Mouse (Mus musculus) lung, postnatal 0 days (tissue): ENCODE measurements around the gene Psmd11.

Experiments
- CTCF ChIP-seq: IDR thresholded peaks from 2 replicates; pipeline ENCODE4 v1.5.1; 2016; ENCODE audit warnings: antibody characterized with exemption, mild to moderate bottlenecking
- EP300 ChIP-seq: IDR thresholded peaks from 2 replicates; pipeline ENCODE4 v1.6.1; 2016; ENCODE audit warnings: antibody characterized with exemption, mild to moderate bottlenecking, control low read depth

DNA sequence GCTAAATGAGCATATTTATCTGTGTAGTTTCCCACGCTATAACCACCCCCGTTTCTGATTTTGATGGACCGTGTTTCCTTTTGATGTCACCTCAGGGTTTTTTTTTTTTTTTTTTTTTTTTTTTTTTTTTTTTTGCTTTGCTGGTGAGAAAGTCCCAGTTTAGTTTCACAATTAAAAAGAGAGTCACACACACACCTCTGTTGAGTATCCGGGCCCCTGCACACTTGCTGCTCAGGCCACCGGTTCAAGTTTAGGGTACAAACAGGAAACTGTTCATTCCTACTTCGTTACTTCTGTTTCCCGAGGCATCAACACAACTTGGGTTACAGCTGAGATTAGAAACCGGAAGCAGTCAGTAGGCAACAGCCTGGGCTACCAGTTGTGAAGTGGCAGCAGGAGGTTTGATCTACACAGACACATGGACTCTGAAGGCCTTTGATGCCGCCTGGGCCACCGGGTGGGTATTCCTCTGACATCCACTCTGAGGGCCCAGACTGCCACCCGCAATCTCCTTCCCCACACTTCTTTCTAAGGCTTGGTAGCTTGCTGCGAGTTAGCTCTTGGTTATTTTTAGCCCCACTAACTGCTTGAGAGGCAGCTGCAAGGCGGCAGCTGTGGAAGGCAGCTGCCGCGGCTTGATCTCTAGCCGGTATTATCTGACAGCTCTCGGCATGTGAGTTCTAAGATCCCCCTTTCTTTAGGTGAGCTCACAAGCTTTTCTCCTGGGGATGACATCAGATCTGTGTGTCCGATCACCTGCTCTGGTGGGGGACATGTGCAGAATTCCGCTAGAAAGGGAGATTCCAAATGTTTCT, 80.2 kb downstream of the Psmd11 start:
- TF ChIP-seq CTCF: no peak
- no peak for TF ChIP-seq EP300
